Mouse (Mus musculus): ENCODE results near the gene Sem1.

DNA sequence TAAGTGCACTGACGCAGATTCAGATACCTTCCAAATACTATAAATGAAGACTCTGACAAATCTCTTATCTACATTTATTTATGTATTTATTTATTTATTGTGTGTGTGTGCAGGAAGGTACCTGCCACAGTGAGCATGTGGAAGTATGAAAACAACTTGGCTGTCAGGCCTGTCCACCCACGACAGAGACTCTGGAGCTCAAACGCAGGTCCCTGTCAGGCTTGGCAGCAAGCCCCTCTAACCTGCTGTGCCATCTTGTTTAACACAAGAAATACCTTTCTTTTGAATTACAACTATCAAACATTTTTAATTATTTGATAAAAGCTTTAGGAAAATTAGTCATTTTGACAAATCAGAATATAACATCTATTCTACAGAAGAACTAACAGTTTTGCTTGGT lies 10.0 kb downstream of the Sem1 start:
- TF ChIP-seq POLR2A (IDR thresholded peaks at IDR 0.05; ENCODE audit: borderline replicate concordance, insufficient read depth, low read length) (no peak), CTCF (IDR thresholded peaks at IDR 0.05; ENCODE audit: borderline replicate concordance, insufficient read depth, low read depth, low read length) (no peak)

Measured in cerebellum, adult 2 months (tissue).